Mouse (Mus musculus) macrophage (primary cell): ENCODE data around the gene Hlcs. TPM values are rescaled to one million over a fixed set of nuclear protein-coding genes. Genes with fewer than 3 reads are reported as not detected.

ENCODE experiments used
- H3K27ac ChIP-seq: fragments of 350-480 bp; formaldehyde crosslinking; 2 replicates; pipeline ENCODE4 v1.9.0; 2021
- H3K36me3 ChIP-seq: fragments of 350-480 bp; formaldehyde crosslinking; 2 replicates; pipeline ENCODE4 v1.9.0; 2021; ENCODE audit errors: inconsistent target
- H3K4me3 ChIP-seq: fragments of 350-480 bp; formaldehyde crosslinking; 2 replicates; pipeline ENCODE4 v1.9.0; 2021; ENCODE audit errors: inconsistent target
- H3K79me2 ChIP-seq: fragments of 350-480 bp; formaldehyde crosslinking; 2 replicates; pipeline ENCODE4 v1.9.0; 2021; ENCODE audit errors: inconsistent target
- WGBS: methylation state at CpG from one replicate; pipeline ENCODE4 v1.1.7; 2026; ENCODE audit warnings: inconsistent platforms; ENCODE audit not compliant: missing documents; 5-methylcytosine and 5-hydroxymethylcytosine counted together
- polyA plus RNA-seq: library from polyadenylated mRNA; stranded (reverse); fragments of 250-400 nt; gene quantifications from 3 replicates; pipeline ENCODE4 v1.2.4, GENCODE M21; 2018; ENCODE audit warnings: inconsistent platforms

The Hlcs gene
- polyA plus RNA-seq, 1 experiment from 2014 or later: 5.2 TPM

DNA sequence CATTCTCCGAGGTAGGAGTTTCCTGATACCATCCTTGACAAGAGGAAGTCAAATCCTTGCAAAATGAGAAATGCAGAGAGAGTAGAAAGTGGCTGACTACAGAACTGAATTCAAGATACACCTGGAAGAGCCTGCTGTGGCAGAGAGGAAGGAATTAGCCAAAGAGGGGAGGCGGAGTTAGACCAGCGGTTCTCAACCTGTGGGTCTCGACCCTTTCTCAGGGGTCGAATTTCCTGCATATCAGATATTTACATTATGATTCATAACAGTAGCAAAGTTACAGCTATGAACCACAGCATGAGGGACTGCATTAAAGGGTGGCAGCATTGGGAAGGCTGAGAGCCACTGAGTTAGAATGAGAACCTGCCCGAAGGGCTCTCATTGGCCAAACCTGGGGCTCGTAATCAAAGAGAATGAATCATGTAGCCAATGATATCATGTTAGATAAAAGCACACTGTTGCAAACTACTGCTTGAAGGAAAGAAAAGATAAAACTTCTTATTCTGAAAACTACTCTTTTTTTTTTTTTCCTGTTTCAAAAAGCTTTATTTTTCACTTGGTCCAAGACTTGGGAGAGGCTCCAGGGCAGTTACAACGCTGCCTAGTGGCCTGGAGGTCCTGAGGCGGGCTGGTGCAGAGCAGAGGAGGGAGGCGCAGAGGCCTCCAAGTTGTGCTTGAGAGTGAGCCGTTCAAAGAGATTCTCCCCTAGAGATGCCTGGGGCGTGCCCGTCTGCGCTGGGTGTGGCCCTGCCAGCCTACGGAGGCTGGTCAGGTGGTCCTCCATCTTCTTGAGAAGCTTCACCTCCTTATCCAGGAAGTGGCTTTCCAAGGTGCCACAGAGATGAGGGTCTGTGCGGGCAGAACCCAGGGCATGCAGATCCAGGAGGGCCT is 144.5 kb downstream of the Hlcs start:
- 95% methylated on average over 15 of the region's 16 CpGs for WGBS
- Histone ChIP-seq H3K4me3 (no peak overlapping the region), H3K36me3 (no peaks in the 10 kb centered on the region), H3K27ac (no peak overlapping the region), H3K79me2 (no peaks in the 10 kb centered on the region)

DNA sequence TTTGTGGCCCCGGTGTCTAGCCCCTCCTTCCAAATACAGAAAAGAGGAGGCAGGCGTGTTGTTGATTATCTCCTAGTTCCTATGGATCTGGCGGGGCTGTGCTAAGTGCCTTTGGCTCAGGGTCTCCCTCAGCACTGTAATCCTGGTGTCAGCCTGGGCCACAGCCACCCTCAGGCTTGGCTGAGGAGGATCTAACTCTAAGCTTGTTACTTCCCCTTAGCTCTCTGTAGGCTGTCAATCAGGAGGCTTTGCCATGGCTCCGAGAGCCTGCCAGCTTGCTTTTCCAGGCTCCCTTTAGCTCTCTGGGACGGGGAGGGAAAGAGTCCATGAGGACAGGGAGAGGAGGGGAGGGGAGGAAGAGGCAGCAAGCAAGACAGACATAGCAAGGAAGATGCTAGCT is 148.4 kb downstream of the Hlcs start:
- Histone ChIP-seq H3K79me2 (no peaks in the 10 kb centered on the region), H3K4me3 (no peak overlapping the region), H3K27ac (no peak overlapping the region), H3K36me3 (no peaks in the 10 kb centered on the region)
- WGBS: 73% methylated on average over 4 of the region's 5 CpGs

DNA sequence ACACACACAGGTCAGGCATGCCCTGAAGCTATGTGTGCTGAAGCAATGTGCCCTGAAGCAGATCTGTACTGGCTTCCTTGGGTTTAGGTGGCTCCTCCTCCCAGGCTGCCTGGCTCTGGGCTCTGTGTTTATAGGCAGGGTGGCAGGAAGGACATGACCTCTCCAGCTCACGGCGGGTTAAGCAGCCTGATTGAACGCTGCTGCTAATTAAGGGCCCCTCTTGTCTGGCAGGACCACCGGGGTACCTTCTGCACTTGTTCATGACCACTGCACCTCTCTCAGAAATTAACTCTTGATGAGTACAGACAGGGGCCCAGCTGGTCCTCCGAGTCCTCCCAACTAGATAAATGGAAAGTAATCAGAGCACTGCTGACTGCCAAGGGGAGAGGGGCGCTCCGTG is 149.1 kb downstream of the Hlcs start:
- Histone ChIP-seq H3K4me3 (no peak overlapping the region), H3K36me3 (no peaks in the 10 kb centered on the region), H3K27ac (no peak overlapping the region), H3K79me2 (no peaks in the 10 kb centered on the region)
- WGBS: 59% methylated on average over 7 of the region's 7 CpGs

DNA sequence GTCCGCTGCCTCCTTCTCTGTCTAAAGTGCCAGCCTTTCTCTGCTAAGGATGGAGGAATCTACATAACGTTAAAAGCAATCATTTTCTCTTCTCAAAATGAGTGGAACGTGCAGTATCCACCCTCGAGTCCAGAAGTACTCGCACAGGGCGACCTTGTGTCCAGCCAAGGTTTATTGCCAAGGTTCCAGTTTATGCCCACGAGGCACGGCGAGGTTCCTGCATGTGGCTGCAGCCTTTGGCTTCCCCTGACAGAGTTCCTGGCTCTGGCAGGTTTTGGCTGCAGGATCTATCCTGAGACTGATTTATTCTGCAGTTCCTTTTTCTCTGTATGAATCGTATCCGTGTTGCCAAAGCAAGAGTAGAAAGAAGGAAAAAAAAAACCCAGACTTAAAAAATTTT is 150.3 kb downstream of the Hlcs start:
- Histone ChIP-seq H3K79me2 (no peaks in the 10 kb centered on the region), H3K36me3 (no peaks in the 10 kb centered on the region), H3K27ac (no peak overlapping the region), H3K4me3 (no peak overlapping the region)
- WGBS: 59% methylated on average over 11 of the region's 11 CpGs

DNA sequence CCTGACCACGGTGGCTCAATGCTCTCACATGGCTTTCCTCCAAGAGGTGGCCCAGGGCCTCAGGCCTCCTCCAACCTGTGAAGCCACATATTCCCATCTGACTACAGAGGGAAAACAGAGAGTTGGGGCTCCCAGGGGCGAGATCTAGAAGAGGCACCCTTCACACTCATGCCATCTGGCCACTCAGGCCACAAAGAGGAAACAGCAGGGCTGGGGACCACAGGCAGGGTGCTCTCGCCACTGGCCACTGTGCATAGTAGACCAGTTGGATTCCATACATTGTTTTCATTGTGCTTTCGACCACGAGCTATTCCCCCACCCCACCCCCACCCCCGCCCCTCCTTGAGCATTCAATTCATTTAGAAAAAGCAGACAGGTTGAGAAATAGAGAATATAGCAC is 151.4 kb downstream of the Hlcs start:
- WGBS: 51% methylated on average over 6 of the region's 6 CpGs

DNA sequence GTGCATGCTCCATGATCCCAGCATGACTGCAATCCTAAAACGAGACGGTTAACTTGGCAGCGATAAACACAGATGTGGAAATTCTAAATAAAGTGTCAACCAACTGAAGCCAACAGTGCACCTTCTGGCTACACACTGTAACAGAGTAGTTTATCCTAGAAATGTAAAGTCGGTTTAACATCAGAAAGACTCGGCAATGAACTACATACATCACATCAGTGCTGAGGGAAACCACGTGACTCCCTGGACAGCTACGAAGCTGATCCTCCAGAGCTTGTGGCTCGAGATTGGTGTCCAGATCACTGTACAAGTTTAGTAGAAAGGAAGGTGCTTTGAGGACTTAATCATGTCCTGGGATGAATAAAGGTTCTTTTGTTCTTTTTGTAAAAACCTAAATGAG is 155.6 kb downstream of the Hlcs start:
- 92% methylated on average over 8 of the region's 8 CpGs for WGBS
- Histone ChIP-seq H3K36me3 (no peaks in the 10 kb centered on the region), H3K79me2 (no peaks in the 10 kb centered on the region), H3K4me3 (no peak overlapping the region), H3K27ac (no peak overlapping the region)

More for the DNA sequence above, 151.4 kb downstream of the Hlcs start:
- H3K27ac ChIP-seq: no peak overlapping the region
- no peak overlapping the region for H3K4me3 ChIP-seq
- H3K36me3 ChIP-seq: no peaks in the 10 kb centered on the region
- H3K79me2 ChIP-seq: no peaks in the 10 kb centered on the region

DNA sequence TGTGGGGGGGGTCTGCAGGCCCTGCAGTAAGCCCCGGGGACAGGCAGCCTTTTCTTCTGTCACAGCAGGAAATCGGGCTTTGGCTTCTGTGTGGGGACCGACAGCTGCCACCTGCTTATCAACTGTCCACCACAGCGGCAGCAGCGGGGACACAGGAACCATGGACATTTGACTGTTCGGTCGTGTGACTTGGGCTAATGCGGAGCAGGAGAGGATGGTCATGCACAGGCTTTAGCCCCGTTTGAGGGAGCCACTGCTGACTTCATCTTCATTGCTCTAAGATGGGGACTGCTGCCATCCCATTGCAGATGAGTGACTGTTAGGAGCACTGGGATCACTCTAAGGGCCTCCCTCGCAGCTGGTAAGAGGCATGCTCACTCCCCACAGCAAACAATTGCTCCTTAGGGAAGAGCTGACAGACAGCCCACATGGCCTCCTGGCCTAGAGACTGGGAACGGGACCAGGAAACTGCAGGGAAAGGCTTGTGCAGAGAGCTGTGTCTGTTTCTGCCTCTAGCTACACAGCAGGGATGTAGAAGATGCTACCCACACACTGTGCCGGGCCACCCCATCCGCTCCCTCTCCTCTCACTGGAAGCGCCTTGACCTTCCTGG is 158.2 kb downstream of the Hlcs start:
- Histone ChIP-seq H3K36me3 (no peaks in the 10 kb centered on the region), H3K4me3 (no peak overlapping the region), H3K79me2 (no peaks in the 10 kb centered on the region), H3K27ac (no peak overlapping the region)
- 89% methylated on average over 14 of the region's 14 CpGs for WGBS

DNA sequence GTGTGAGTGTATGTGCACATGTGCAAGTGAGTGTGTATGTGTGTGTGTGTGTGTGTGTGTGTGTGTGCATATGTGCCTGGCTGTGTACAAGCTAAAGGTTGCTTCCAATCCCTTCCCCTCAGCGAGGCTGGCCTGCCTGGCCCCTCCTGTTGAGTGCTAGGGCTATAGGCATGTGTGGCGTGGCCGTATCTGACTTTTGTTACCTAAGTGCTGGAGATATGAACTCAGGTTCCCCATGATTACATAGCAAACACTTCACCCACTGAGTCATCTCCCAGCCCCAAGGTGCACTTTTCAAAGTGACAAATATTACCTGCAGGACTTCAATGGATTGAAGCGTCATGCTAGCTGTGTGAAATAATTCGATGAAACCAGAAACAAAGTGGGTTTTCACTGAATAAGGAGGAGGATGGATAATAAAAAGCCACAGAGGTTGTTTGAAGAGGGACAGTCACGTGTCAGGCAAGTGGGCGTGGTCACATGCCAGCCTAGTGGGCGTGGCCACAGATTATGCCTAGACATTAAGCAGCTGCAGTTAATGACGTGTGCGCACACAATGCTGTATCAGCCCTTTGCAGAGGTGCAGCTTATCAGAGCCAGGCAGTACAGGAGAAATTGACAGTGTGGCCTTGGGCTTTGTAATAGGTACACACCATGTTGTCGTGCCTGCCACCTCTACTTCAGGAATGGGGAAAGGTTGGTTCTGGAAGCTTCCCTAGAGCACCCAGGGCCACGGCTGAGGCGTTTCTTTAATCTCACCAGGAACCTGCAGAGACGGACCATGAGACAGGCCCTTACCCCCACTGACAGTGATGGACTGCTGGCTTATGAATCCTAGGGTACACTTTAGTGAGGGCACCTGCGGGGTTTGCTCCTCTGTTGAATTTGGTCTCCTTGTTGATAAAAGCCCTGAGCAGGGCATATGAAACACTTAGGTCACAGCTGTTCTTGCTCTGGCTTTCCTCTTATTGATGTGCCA is 163.0 kb downstream of the Hlcs start:
- no peaks in the 10 kb centered on the region for H3K36me3 ChIP-seq
- no peak overlapping the region for H3K27ac ChIP-seq
- no peaks in the 10 kb centered on the region for H3K79me2 ChIP-seq
- 91% methylated on average over 15 of the region's 15 CpGs for WGBS
- no peak overlapping the region for H3K4me3 ChIP-seq

DNA sequence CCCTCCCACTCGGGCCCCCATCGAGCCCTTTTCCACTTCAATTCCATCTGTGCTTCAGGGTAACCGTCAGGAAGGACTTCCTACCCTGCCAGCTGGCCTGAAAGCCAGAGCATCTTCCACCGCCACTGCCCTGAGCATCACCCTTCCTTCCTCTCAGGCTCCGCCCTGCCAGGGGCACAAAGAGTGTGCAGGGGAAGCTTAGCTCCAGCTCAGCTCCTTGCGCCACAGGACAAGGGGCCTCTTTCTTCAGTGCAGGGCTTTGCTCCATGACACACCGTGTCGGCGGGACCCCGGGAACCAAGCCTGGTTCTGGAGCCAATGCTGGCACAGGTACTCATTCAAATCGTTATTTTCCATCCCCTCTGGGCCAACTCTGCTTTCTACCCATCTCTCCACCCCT is 165.2 kb downstream of the Hlcs start:
- Histone ChIP-seq H3K36me3 (no peaks in the 10 kb centered on the region), H3K27ac (no peak overlapping the region), H3K79me2 (no peaks in the 10 kb centered on the region), H3K4me3 (no peak overlapping the region)
- WGBS: 25% methylated on average over 11 of the region's 11 CpGs

DNA sequence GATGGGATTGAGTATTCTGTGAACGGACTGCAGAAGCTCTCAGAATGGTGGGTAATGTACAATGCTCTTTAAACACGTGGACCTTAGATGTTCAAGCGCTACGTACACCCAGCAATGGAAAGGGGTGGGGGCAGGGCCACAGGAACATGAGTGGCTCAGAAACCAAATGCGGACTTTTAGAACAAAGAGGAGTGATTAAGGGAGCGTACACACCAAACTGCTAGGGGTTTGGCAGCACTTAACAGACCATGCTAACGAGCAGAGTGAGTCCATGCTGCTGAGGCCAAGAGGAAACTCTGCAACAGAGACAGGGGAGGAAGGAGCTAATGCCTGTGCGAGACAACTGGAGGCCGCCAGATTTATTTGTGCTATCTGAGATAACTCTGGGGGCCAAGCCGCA is 170.0 kb downstream of the Hlcs start:
- H3K27ac ChIP-seq: no peak overlapping the region
- WGBS: 35% methylated on average over 10 of the region's 10 CpGs
- no peaks in the 10 kb centered on the region for H3K36me3 ChIP-seq
- no peak overlapping the region for H3K4me3 ChIP-seq
- H3K79me2 ChIP-seq: no peaks in the 10 kb centered on the region

DNA sequence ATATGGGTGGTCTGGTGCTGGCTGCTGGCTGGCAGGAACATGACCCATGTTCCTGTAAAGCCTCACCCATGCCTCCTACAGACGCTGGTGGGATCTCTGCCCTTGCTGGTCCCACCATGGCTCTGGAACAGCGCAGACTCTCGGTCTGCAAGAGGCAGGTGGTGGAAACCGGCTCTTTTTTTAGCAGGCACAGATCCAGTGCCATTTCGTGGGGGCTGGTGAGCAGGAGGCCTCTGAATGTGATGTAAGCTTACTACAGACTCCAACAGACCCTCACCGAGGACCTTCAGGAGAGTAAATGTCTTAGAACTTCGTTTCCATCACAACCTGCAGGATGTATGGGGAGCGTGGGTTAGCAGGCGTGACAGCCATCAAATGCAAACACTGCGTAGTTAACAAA is 172.6 kb downstream of the Hlcs start:
- Histone ChIP-seq H3K36me3 (no peaks in the 10 kb centered on the region), H3K27ac (no peak overlapping the region), H3K79me2 (no peaks in the 10 kb centered on the region), H3K4me3 (no peak overlapping the region)
- WGBS: 94% methylated on average over 10 of the region's 10 CpGs

DNA sequence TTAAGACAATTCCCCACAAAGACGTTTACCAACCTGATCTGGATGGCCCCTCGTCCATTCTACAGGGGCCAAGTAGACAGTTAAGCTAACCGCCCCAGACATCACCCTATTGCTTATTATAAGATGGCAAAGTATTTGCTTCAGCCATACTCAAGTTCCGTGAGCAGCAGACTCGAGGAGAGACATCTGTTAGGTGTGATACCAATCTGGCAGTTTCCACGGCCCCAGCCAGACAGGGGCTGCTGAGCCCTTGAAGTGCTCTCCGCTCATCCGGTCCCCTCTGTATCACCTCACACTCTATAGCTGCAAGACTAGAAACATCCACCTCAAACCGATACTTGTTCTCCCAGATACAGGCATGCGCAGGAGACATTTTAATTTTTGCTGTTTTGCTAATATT is 179.2 kb downstream of the Hlcs start:
- Histone ChIP-seq H3K4me3 (no peak overlapping the region), H3K36me3 (no peaks in the 10 kb centered on the region), H3K79me2 (no peaks in the 10 kb centered on the region), H3K27ac (no peak overlapping the region)
- 92% methylated on average over 10 of the region's 10 CpGs for WGBS

DNA sequence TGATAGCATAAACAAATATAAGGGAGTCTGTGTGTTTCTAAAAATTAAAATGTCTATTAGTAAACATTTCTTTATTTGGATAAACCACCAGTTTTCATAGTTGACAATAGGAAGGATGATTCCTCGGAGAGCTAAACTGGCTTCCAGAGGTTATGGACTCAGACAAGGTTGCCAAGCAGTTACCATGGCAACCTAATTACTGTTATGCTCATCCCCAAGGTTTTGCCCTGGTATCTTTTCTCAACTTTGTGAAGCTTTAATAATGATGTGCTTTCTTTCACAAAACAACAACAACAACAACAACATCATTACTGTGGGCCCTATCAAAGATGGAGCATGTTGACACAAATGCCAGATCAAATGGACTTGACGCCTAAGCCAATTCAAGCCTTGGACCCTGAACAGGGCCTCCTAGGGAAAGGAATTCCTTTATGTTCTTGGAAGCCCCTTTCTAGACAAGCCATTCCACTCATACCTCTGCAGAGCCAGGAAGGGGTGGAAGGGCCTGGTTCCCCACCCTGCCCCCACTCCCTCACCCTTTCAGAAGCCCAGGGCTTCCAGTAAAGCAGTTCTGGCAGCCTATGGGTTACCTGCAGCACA is 185.0 kb downstream of the Hlcs start:
- no peak overlapping the region for H3K4me3 ChIP-seq
- H3K79me2 ChIP-seq: no peaks in the 10 kb centered on the region
- WGBS: 89% methylated on average over 2 of the region's 2 CpGs
- no peak overlapping the region for H3K27ac ChIP-seq
- H3K36me3 ChIP-seq: no peaks in the 10 kb centered on the region

DNA sequence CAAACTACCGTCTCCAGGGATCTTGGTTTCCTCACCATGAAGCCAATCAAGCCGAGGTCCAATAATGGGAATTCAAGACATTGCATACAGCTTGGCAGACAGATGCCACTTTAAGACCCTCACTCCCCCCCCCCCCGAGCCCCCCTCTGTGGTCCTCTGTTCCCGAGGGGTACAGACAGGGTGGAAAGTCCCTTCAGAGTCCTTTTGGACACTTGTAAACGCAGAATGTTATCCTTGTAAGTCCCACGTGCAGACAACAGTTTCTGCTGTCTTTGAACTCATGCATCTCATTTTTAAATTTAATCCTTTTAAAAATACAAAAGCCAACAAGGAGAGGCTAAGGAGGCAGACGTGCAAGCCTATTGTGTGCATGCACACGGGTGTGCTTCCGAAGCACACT is 187.2 kb downstream of the Hlcs start:
- Histone ChIP-seq H3K79me2 (no peaks in the 10 kb centered on the region), H3K36me3 (no peaks in the 10 kb centered on the region), H3K4me3 (no peak overlapping the region), H3K27ac (no peak overlapping the region)
- 53% methylated on average over 9 of the region's 9 CpGs for WGBS
